Mouse (Mus musculus) midbrain, embryonic 12.5 days (tissue): ENCODE results near the gene Slc6a3. TPM values are rescaled to one million over a fixed set of nuclear protein-coding genes. Genes with fewer than 3 reads are reported as not detected.

Source experiments
- polyA plus RNA-seq: library from polyadenylated mRNA; unstranded; fragments of >200 nt; fragmentation: Nextera tagmentation; extraction: Ambion mirVana; gene quantifications from 2 replicates; pipeline ENCODE4 v1.2.1, GENCODE M21; 2016

Gene Slc6a3
- polyA plus RNA-seq, 1 experiment from 2014 or later, result 0.71 TPM

Other genes starting within 250 kb of the Slc6a3 start
- gene Mrpl36, start 208.2 kb upstream of the Slc6a3 start, polyA plus RNA-seq, result 106 and 112 TPM in 2 replicates
- gene Ndufs6, start 208.2 kb upstream of the Slc6a3 start, polyA plus RNA-seq, result 305 and 313 TPM in 2 replicates
- 67.6 and 68.1 TPM in 2 replicates for gene Lpcat1, start 69.5 kb upstream of the Slc6a3 start, polyA plus RNA-seq
- 110 and 117 TPM in 2 replicates for gene Clptm1l, start 67.3 kb downstream of the Slc6a3 start, polyA plus RNA-seq
- gene Tert, start 90.2 kb downstream of the Slc6a3 start, polyA plus RNA-seq, result 6.3 and 6.9 TPM in 2 replicates
- not detected in 2 replicates for gene Slc6a18, start 141.3 kb downstream of the Slc6a3 start, polyA plus RNA-seq
- 0.15 TPM in 1 of 2 replicates, not detected in the other for gene Slc6a19, start 168.1 kb downstream of the Slc6a3 start, polyA plus RNA-seq
- gene Slc12a7, start 196.3 kb downstream of the Slc6a3 start, polyA plus RNA-seq, result 38.7 and 39.0 TPM in 2 replicates